Mouse (Mus musculus) macrophage (primary cell): Measurements from ENCODE around the gene Ak8. TPM values are rescaled to one million over a fixed set of nuclear protein-coding genes. Genes with fewer than 3 reads are reported as not detected.

Experiments
- H3K27ac ChIP-seq: fragments of 350-480 bp; formaldehyde crosslinking; 2 replicates; pipeline ENCODE4 v1.9.0; 2021
- H3K36me3 ChIP-seq: fragments of 350-480 bp; formaldehyde crosslinking; 2 replicates; pipeline ENCODE4 v1.9.0; 2021; ENCODE audit errors: inconsistent target
- H3K4me3 ChIP-seq: fragments of 350-480 bp; formaldehyde crosslinking; 2 replicates; pipeline ENCODE4 v1.9.0; 2021; ENCODE audit errors: inconsistent target
- H3K79me2 ChIP-seq: fragments of 350-480 bp; formaldehyde crosslinking; 2 replicates; pipeline ENCODE4 v1.9.0; 2021; ENCODE audit errors: inconsistent target
- WGBS: methylation state at CpG from one replicate; pipeline ENCODE4 v1.1.7; 2026; ENCODE audit warnings: inconsistent platforms; ENCODE audit not compliant: missing documents; 5-methylcytosine and 5-hydroxymethylcytosine counted together
- polyA plus RNA-seq: library from polyadenylated mRNA; stranded (reverse); fragments of 250-400 nt; gene quantifications from 3 replicates; pipeline ENCODE4 v1.2.4, GENCODE M21; 2018; ENCODE audit warnings: inconsistent platforms
- total RNA-seq, 78 experiments: library from RNA; depleted of rRNA; stranded (reverse); fragments of 250-400 nt; gene quantifications; 1 replicate in 9 of 78; 2 replicates in 24 of 78; 3 replicates in 43 of 78; 4 replicates in 2 of 78; pipeline ENCODE4 v1.2.4; 2018; ENCODE audit warnings: inconsistent platforms in 56 of 78

Ak8 gene
- 10 to 100 TPM in 19 of 26 experiments, 1 to 10 TPM in 7; 1.3 to 48.3 (median 15.5) TPM for total RNA-seq (2018; cell fraction: chromatin; rRNA removed)
- 10 to 100 TPM in 20 of 26 experiments, 1 to 10 TPM in 6; 8.2 to 14.8 (median 11.6) TPM for total RNA-seq (2018; cell fraction: cytosol; rRNA removed)
- total RNA-seq (2018; cell fraction: nucleus; rRNA removed): 10 to 100 TPM in 7 of 26 experiments, 1 to 10 TPM in 19; 1.3 to 15.8 (median 6.4) TPM
- polyA plus RNA-seq: 5.3 to 14.5 TPM (median 9.7 TPM) in 3 replicates

DNA sequence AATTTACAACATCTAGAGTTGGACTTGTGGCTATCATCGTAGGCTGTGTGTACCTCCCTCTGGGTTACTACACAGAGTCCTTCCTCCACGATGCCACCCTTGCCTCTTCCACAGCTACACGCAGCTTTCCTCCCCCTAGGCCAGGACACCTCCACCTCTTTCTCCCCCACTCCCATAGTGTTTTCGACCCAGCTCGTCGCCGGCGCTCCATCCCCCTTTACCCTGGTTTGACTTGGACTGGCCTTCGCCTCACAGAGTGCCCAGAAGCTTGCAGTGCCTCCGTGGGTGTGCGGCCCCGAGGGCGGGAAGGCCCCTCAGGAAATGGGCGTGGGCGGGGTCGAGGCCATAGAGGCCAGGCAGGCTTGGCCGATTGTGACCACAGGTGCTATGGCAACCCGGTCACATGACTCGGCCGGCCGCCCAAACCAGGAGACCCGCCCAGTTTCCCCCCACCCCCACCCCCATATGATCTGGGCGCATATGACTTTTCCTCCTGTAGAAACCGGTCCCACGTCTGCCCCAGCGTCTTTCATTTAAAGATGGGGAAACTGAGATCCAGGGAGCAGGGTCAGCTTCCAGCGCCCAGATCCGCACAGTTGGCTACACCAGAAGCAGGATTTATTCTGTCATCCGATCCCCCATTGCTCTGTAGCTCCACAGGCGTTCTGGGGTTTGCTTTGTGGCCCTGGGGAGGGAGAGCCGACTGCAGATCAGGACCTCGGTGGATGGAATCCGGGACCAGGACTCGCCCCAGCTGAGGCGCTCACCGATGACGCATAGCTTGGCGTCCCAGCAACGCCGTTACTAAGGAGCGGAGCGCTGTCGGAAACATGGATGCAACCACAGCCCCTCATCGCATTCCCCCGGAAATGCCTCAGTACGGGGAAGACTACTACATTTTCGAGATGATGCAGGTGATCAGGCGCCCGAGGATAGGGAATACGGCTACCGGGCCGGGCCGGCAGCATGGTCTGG lies at the start of gene Ak8, which contains the start of gene Spaca9:
Gene Ak8, plus strand, starts transcription at position 804 of the 975 bp plus-strand sequence.
Gene Spaca9, minus strand, starts transcription at position 367 of the 975 bp plus-strand sequence.
- Histone ChIP-seq H3K27ac (peak within 1 kb of the TSS; percentile 92), H3K79me2 (no peaks in the 10 kb centered on the region)
- 3% methylated on average over 48 of the region's 53 CpGs for WGBS

GRCm38 (mm10) chr2:28650526-28650925 lies 49.4 kb upstream of the Ak8 start:
- Histone ChIP-seq H3K79me2 (peaks cover 72% of the 10 kb centered on the region), H3K27ac (no peak overlapping the region), H3K4me3 (no peak overlapping the region), H3K36me3 (no peaks in the 10 kb centered on the region)

More for the DNA sequence above, at the start of gene Ak8, which contains the start of gene Spaca9:
- Histone ChIP-seq H3K4me3 (peak within 1 kb of the TSS; percentile 55), H3K36me3 (no peaks in the 10 kb centered on the region)

GRCm38 (mm10) chr2:28653351-28653750 lies 46.6 kb upstream of the Ak8 start:
- WGBS: 94% methylated on average over 7 of the region's 7 CpGs
- H3K36me3 ChIP-seq: peaks cover 14% of the 10 kb centered on the region; the same call in 1 of the 2 replicates
- H3K27ac ChIP-seq: no peak overlapping the region
- H3K79me2 ChIP-seq: peaks cover 44% of the 10 kb centered on the region
- no peak overlapping the region for H3K4me3 ChIP-seq

- 29% methylated on average over 1 of the region's 2 CpGs for WGBS
- H3K27ac ChIP-seq: no peak overlapping the region
- H3K4me3 ChIP-seq: no peak overlapping the region
- peaks cover 23% of the 10 kb centered on the region; the same call in 1 of the 2 replicates for H3K36me3 ChIP-seq
- H3K79me2 ChIP-seq: peaks cover 35% of the 10 kb centered on the region
Observed at GRCm38 (mm10) chr2:28654295-28654694, 45.7 kb upstream of the Ak8 start.

DNA sequence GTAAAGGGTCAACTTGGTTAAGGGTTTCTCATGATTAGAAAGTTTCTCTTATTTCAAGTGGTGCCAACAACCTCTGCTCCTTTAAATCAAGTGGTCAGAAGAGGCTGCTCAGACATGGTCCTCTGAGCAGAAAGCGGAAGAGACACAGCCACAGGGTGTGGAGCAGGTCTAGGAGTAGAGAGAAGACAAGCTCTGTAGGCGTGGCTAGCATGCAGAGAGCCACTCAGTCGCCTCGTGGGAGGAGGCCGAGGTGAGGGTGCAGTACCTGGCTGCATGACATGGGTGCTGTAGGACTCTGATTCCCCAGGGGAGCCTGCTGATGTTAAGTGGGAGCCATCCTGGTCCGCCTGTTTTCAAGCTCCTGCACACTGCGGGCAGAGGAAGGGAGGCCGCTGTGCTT lies 43.7 kb upstream of the Ak8 start:
- Histone ChIP-seq H3K27ac (no peak overlapping the region), H3K4me3 (no peak overlapping the region), H3K36me3 (peaks cover 42% of the 10 kb centered on the region; the same call in 1 of the 2 replicates), H3K79me2 (peaks cover 15% of the 10 kb centered on the region)
- WGBS: 94% methylated on average over 8 of the region's 8 CpGs

DNA sequence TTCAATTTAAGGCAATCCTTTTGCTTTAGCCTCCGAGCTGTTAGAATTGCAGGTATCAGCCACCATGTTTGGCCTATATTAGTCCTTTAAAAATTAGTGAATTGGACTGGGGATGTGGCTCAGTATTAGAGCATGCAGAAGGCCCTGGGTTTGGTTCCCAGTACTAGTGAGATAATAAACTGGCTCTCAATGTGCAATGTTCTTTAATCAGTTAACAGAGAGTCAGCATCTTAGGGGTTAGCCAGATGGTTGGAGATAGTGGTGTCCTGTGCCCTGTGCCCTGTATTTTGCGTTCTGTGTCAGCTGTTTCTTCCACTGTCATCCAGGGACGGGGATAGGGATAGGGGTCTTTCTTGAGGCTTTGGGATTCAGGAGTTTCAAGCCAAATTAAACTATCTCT lies 37.1 kb upstream of the Ak8 start:
- Histone ChIP-seq H3K36me3 (peaks cover 92% of the 10 kb centered on the region), H3K79me2 (no peaks in the 10 kb centered on the region)
- 92% methylated on average over 3 of the region's 3 CpGs for WGBS

GRCm38 (mm10) chr2:28665818-28666217 lies 34.1 kb upstream of the Ak8 start:
- Histone ChIP-seq H3K27ac (no peak overlapping the region), H3K36me3 (peaks cover 83% of the 10 kb centered on the region), H3K4me3 (no peak overlapping the region), H3K79me2 (no peaks in the 10 kb centered on the region)
- WGBS: 86% methylated on average over 3 of the region's 3 CpGs

More for the DNA sequence above, 37.1 kb upstream of the Ak8 start:
- no peak overlapping the region for H3K27ac ChIP-seq
- H3K4me3 ChIP-seq: no peak overlapping the region

DNA sequence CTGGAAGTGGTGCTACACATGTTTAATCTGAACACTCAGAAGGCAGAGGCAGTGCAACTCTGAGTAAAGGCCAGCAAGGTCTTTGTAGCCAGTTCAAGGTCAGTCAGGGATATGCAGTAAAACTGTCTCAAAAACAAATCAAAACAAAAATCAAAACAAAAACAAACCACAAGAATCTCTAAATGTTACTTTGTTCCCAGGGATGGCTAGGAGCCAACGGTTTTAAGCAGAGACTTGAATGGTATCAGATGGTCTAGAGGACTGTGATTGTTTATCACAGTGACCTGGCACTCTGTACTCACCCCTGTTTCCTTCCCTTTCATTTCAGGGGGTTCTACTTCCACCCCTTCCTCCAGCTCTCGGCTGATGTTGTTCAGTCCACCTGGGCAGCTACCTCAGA lies 28.5 kb upstream of the Ak8 start:
- Histone ChIP-seq H3K36me3 (peaks cover 80% of the 10 kb centered on the region), H3K79me2 (no peaks in the 10 kb centered on the region), H3K4me3 (no peak overlapping the region), H3K27ac (no peak overlapping the region)
- WGBS: 57% methylated on average over 1 of the region's 2 CpGs

- 93% methylated on average over 8 of the region's 8 CpGs for WGBS
- no peaks in the 10 kb centered on the region for H3K79me2 ChIP-seq
- H3K4me3 ChIP-seq: no peak overlapping the region
- H3K36me3 ChIP-seq: peaks cover 84% of the 10 kb centered on the region
- H3K27ac ChIP-seq: no peak overlapping the region
Observed at GRCm38 (mm10) chr2:28676005-28676404, 24.0 kb upstream of the Ak8 start.

GRCm38 (mm10) chr2:28680710-28681109 lies 19.3 kb upstream of the Ak8 start:
- 51% methylated on average over 4 of the region's 4 CpGs for WGBS
- Histone ChIP-seq H3K36me3 (peaks cover 73% of the 10 kb centered on the region), H3K79me2 (no peaks in the 10 kb centered on the region), H3K27ac (peak overlapping the region; percentile 72), H3K4me3 (no peak overlapping the region)

- 80% methylated on average over 1 of the region's 4 CpGs for WGBS
- H3K4me3 ChIP-seq: no peak overlapping the region
- H3K36me3 ChIP-seq: peaks cover 73% of the 10 kb centered on the region; the same call in 1 of the 2 replicates
- H3K27ac ChIP-seq: peak overlapping the region; percentile 72
- no peaks in the 10 kb centered on the region for H3K79me2 ChIP-seq
Observed at GRCm38 (mm10) chr2:28681718-28682117, 18.2 kb upstream of the Ak8 start.

- Histone ChIP-seq H3K4me3 (no peak overlapping the region), H3K36me3 (peaks cover 55% of the 10 kb centered on the region; the same call in 1 of the 2 replicates), H3K27ac (no peak overlapping the region), H3K79me2 (no peaks in the 10 kb centered on the region)
- WGBS: 94% methylated on average over 7 of the region's 7 CpGs
Observed at GRCm38 (mm10) chr2:28685895-28686294, 14.1 kb upstream of the Ak8 start.

DNA sequence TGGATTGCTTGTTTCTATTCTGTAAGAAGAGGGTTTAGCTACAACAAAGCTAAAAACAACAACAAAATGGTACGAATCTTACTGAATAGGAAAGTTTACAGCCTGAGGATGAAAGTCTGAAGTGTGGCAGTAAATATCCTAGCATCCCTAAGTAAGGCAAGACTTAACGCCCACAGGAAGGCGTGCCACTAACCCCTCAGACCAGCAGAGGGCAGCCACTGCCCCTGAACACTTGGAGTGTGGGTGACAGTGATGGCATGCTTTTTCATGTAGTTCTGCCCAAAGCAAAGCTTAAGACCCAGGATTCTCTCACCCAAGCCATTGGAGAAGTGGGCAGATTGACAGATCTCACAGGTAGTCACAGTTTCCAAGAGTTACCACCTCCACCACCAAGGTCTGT lies 11.5 kb upstream of the Ak8 start:
- H3K79me2 ChIP-seq: no peaks in the 10 kb centered on the region
- H3K27ac ChIP-seq: no peak overlapping the region
- peaks cover 47% of the 10 kb centered on the region; the same call in 1 of the 2 replicates for H3K36me3 ChIP-seq
- no peak overlapping the region for H3K4me3 ChIP-seq
- 80% methylated on average over 3 of the region's 3 CpGs for WGBS

DNA sequence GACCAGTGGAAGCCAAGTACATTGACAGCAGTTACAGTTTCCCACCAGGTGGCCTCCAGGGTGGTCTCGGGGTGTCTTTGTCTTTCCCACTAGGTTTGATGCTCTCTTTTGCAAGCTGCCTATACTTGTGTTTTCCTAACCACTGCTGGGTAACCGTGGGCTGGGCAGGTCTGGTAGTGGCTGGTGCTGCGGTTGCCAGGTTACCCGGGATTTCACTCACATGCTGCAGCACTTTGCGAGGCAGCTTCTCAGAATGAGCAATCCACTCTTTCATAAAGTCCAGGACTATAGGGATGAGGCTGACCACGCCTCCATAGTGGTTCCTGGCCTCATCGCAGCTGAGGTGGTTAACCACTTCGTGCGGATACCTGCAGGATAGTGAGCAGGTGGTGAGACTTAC lies 7.3 kb upstream of the Ak8 start:
- 91% methylated on average over 9 of the region's 9 CpGs for WGBS
- H3K4me3 ChIP-seq: no peak overlapping the region
- H3K27ac ChIP-seq: no peak overlapping the region
- no peaks in the 10 kb centered on the region for H3K79me2 ChIP-seq
- H3K36me3 ChIP-seq: peaks cover 6% of the 10 kb centered on the region; the same call in 1 of the 2 replicates

DNA sequence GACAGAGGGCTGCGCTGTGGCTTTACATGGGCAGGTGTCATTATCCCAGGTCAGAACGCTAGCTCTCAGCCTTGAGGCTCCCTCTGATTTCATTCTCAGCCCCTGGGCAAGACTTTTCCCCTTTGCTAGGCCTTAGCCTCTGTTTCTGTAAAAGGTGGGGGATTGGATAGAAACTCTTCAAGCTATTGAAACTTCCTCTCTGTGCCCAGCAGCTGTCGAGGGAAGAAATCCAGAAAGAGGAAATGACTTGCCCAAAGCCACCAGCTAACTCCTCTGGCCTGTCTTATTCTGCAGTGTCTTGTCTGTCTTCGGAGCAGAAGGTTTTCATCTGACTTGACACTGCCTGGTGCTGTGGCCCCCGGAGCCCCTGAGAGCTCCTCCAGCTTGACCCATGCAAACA lies 1.4 kb upstream of the Ak8 start:
- 11% methylated on average over 5 of the region's 5 CpGs for WGBS
- H3K4me3 ChIP-seq: peak overlapping the region; percentile 55
- no peaks in the 10 kb centered on the region for H3K36me3 ChIP-seq
- peak overlapping the region; percentile 92 for H3K27ac ChIP-seq
- no peaks in the 10 kb centered on the region for H3K79me2 ChIP-seq
